ENCODE assay signal across 11 mouse cellular contexts in the genomic region with DNA sequence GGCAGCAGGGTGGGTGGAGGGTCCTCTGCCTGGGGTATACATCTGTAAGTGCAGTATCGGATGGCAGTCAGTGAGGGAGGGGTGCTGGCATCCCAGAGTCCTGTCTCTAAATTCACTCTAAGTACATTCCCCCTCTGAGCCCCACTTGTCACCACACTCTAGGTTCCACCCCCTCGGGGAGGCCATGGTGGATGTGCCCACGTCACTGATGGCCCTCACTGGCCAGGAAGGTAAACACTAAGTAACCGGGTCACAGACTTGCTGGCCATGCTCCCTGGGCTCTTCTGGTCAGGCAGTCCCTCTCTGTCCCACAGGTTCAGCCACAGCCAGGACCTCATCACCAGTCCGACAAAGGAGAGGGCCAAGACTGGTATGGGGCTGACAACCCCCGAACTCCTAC. TPM values are rescaled to one million over a fixed set of nuclear protein-coding genes. Genes with fewer than 3 reads are reported as not detected.
DNase-seq lines count a peak whose midpoint lies in the region; ATAC-seq and TF ChIP-seq lines count a peak whose summit lies in the region.
"Had no signal": no experiment of that assay in that cellular context is flagged by ENCODE, and none has a peak within 500 bp of the region (broad histone marks: within the 10 kb centered on the region; RNA-seq: fewer than 3 reads in every experiment).

No protein-coding gene starts in this region.

- H3K79me2 ChIP-seq in myocyte (ENCODE audit: control insufficient read depth, insufficient read depth): peaks cover 93% of the 10 kb centered on the region

- no peak for ATAC-seq in monocyte, adult 5-6 weeks (replicated peaks; ENCODE audit: insufficient number of reproducible peaks, low FRiP score, low TSS enrichment, poor library complexity, severe bottlenecking)

- peak; percentile 4 to 19 for DNase-seq in kidney, adult 8-10 months
- DNase-seq in kidney, adult 2 months: no peak
- DNase-seq in thymus, postnatal 14 days: peak; percentile 2
- DNase-seq in thymus, postnatal 10 days (ENCODE audit: low spot score in 2 of 2): no peak
- peak; percentile 2 to 23 for DNase-seq in cerebellum, postnatal 4 days (ENCODE audit: low spot score in 2 of 2)
- no peak for DNase-seq in adipocyte (ENCODE audit: low spot score)

- no peak overlapping the region for H3K27ac ChIP-seq in kidney, adult 2 months (ENCODE audit: insufficient read depth, low read depth, low read length)
- H3K27ac ChIP-seq: heart, embryonic 15.5 days had no signal

- TF ChIP-seq POLR2A in kidney, adult 2 months (IDR thresholded peaks at IDR 0.05; ENCODE audit: low read depth, low read length): no peak
- TF ChIP-seq POLR2A in myocyte (IDR thresholded peaks at IDR 0.05; ENCODE audit: insufficient read length, low read depth): no peak

- 65% methylated on average over 6 of the region's 6 CpGs for WGBS in kidney, adult 2 months

- no peaks in the 10 kb centered on the region for H3K36me3 ChIP-seq in kidney, adult 2 months (ENCODE audit: control insufficient read depth, insufficient read depth, low read length)
- peaks cover 5% of the 10 kb centered on the region for H3K36me3 ChIP-seq in myocyte (ENCODE audit: control insufficient read depth, insufficient read depth)

- no peak overlapping the region for H3K4me3 ChIP-seq in kidney, adult 2 months (ENCODE audit: insufficient read depth, low read depth, low read length)
- H3K4me3 ChIP-seq in myocyte: no peak overlapping the region
- H3K4me3 ChIP-seq: heart, embryonic 15.5 days had no signal

- H3K4me2 ChIP-seq in myocyte (ENCODE audit: low read depth): peak overlapping the region; percentile 77
- H3K4me2 ChIP-seq: heart, embryonic 15.5 days had no signal

- peaks cover 48% of the 10 kb centered on the region for H3K4me1 ChIP-seq in kidney, adult 2 months (ENCODE audit: control insufficient read depth, insufficient read depth, low read length)

- H3K27me3 ChIP-seq in kidney, adult 2 months (replicated peaks; ENCODE audit: control insufficient read depth, insufficient read depth, low read length): no peaks in the 10 kb centered on the region
- H3K27me3 ChIP-seq in myocyte (ENCODE audit: control insufficient read depth, insufficient read depth, insufficient read length): no peaks in the 10 kb centered on the region
- H3K27me3 ChIP-seq: heart, embryonic 15.5 days had no signal

- TF ChIP-seq CTCF in kidney, adult 2 months (conservative IDR thresholded peaks at IDR 0.05; ENCODE audit: insufficient read depth, insufficient read length, low read depth, low read length): no peak

- no peak overlapping the region for H3ac ChIP-seq in myocyte (ENCODE audit: control insufficient read depth, insufficient read length)

TF ChIP-seq in myocyte, 11 proteins besides CTCF, POLR2A, EP300 and RAD21:
- TF ChIP-seq E2F4 (IDR thresholded peaks at IDR 0.05; ENCODE audit: insufficient read depth) (no peak), REST (IDR thresholded peaks at IDR 0.05; ENCODE audit: insufficient read depth, insufficient read length) (no peak), POLR2AphosphoS2 (IDR thresholded peaks at IDR 0.05; ENCODE audit: insufficient read length, low read depth) (no peak), TCF3 (IDR thresholded peaks at IDR 0.05; ENCODE audit: insufficient read length, low read depth) (no peak), USF1 (IDR thresholded peaks at IDR 0.05; ENCODE audit: low read depth) (no peak), SRF (IDR thresholded peaks at IDR 0.05; ENCODE audit: control insufficient read depth, insufficient read length, low read depth) (no peak), CEBPB (IDR thresholded peaks at IDR 0.05; ENCODE audit: insufficient read depth, poor library complexity, severe bottlenecking) (no peak), MYOD1 (IDR thresholded peaks at IDR 0.05; ENCODE audit: control insufficient read depth in 1 of 3, insufficient read length in 2 of 3, low read depth in 2 of 3) (no peak), MAX (IDR thresholded peaks at IDR 0.05; ENCODE audit: low read depth) (no peak), TCF12 (IDR thresholded peaks at IDR 0.05; ENCODE audit: insufficient read depth, poor library complexity, severe bottlenecking) (no peak), MYOG (IDR thresholded peaks at IDR 0.05; ENCODE audit: control insufficient read depth in 1 of 3, insufficient read depth in 1 of 3, insufficient read length in 2 of 3, low read depth in 2 of 3) (no peak)

RNA-seq across cellular contexts. Expression of gene Smim24, which starts 29.3 kb away (rescaled TPM):
- 693 and 694 TPM in 2 replicates for polyA plus RNA-seq in kidney, adult 2 months (2012; rRNA removed)
- polyA plus RNA-seq in myocyte (2012; fragmentation: generic; extraction: Trizol): 0.30 TPM
- total RNA-seq in monocyte, adult 5-6 weeks (2017): 3.9 to 7.9 TPM (median 6.3 TPM) in 3 replicates

RNA-seq across cellular contexts. Expression of gene Nfic, which starts 33.2 kb away (rescaled TPM):
- polyA plus RNA-seq in kidney, adult 2 months (2012; rRNA removed): 64.7 and 82.5 TPM in 2 replicates
- polyA plus RNA-seq in myocyte (2012; fragmentation: generic; extraction: Trizol): 115 TPM
- total RNA-seq in monocyte, adult 5-6 weeks (2017): 4.1 to 7.6 TPM (median 5.1 TPM) in 3 replicates

RNA-seq across cellular contexts. Expression of gene Gm48552, which starts 33.4 kb away (rescaled TPM):
- 1.0 and 2.8 TPM in 2 replicates for polyA plus RNA-seq in kidney, adult 2 months (2012; rRNA removed)
- polyA plus RNA-seq in myocyte (2012; fragmentation: generic; extraction: Trizol): 0.73 TPM
- not detected in 3 replicates for total RNA-seq in monocyte, adult 5-6 weeks (2017)
- total RNA-seq: common myeloid progenitor, adult 5-6 weeks; neutrophil, adult 5-6 weeks had no signal

RNA-seq across cellular contexts. Expression of gene Gm48551, which starts 37.9 kb away (rescaled TPM):
- polyA plus RNA-seq in kidney, adult 2 months (2012; rRNA removed): 2.1 and 2.3 TPM in 2 replicates
- 1.7 TPM for polyA plus RNA-seq in myocyte (2012; fragmentation: generic; extraction: Trizol)
- 2.3 to 3.7 TPM in 2 of 3 replicates, not detected in the other for total RNA-seq in monocyte, adult 5-6 weeks (2017)

RNA-seq across cellular contexts. Expression of gene Dohh, which starts 38.0 kb away (rescaled TPM):
- 60.6 and 79.8 TPM in 2 replicates for polyA plus RNA-seq in kidney, adult 2 months (2012; rRNA removed)
- polyA plus RNA-seq in myocyte (2012; fragmentation: generic; extraction: Trizol): 103 TPM
- 18.6 to 22.3 TPM (median 20.9 TPM) in 3 replicates for total RNA-seq in monocyte, adult 5-6 weeks (2017)

Comparison
In these comparisons a context has a peak if more than half of its experiments do, and no peak if none do; other contexts are left out.
1. DNase-seq: peak in kidney, adult 8-10 months (2 of 2), thymus, postnatal 14 days (single experiment) and cerebellum, postnatal 4 days (2 of 2); none in kidney, adult 2 months (single experiment), thymus, postnatal 10 days (0 of 2) and adipocyte (single experiment).
2. RNA of gene Smim24, which starts 29.3 kb away (polyA plus RNA-seq): 693 to 694 TPM in kidney, adult 2 months; 0.30 TPM in myocyte (single experiment); every median in the first group is over 100 times any median in the second.